Mouse (Mus musculus) layer of hippocampus, postnatal 14 days (tissue): ENCODE measurements around the gene Dpp6. TPM values are rescaled to one million over a fixed set of nuclear protein-coding genes. Genes with fewer than 3 reads are reported as not detected.

Experiments used
- DNase-seq, 2 experiments: peaks; one replicate each; pipeline ENCODE4 v3.0.0; 2021 to 2022; ENCODE audit warnings: low spot score in 2 of 2, mixed read lengths in 1 of 2
- total RNA-seq, 2 experiments: library from RNA; stranded (reverse); gene quantifications; 2 replicates each; pipeline ENCODE4 v1.2.3; 2021

Dpp6 gene
- total RNA-seq, 2 experiments from 2014 or later: 228 to 246 TPM

DNA sequence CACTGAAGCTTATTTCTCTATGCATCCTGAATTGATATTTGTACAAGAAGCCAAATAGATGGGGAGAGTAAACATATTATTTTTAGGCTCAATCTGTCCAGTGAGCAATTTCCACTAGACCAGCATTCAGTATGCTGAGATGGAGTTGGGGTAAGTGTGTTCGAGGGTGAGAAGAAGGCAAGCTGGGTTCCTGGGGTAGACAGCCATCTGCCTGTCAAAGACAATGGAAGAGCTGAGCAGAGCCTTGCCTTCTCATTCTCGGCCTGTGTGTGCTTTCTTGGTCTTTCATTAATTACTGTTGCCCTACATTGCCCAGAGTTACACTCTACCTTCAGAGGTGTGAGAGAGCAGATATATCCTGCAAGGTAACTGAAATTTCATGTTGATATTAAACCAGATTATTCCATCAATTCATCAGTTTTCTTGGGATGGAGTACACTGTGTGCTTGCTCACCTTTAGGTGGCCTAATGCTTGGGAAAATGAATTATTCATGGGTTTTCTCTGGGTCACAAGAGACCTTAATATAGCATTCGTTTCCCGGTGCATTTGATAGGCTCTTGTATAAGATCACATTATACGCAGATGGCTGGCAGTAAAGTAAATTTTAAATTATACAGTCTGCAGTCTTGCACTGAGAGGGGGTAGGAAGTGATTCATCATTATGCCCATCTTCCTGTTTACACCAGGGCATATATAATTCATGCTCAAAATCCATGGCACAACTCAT is 374.4 kb downstream of the Dpp6 start:
- DNase-seq: no peak

- DNase-seq: no peak
Measured at GRCm38 (mm10) chr5:27194157-27194556, 377.2 kb downstream of the Dpp6 start.

GRCm38 (mm10) chr5:27194975-27195374 is 378.0 kb downstream of the Dpp6 start:
- no peak for DNase-seq

GRCm38 (mm10) chr5:27200581-27201341 is 383.8 kb downstream of the Dpp6 start:
- DNase-seq: peak in 1 of 2 experiments; percentile 29

- DNase-seq: peak; percentile 59 to 72
Measured at GRCm38 (mm10) chr5:27203131-27203530, 386.1 kb downstream of the Dpp6 start.

- DNase-seq: peak in 1 of 2 experiments; percentile 45
Measured at GRCm38 (mm10) chr5:27204721-27205120, 387.7 kb downstream of the Dpp6 start.

- DNase-seq: no peak
Measured at GRCm38 (mm10) chr5:27205754-27206153, 388.8 kb downstream of the Dpp6 start.

DNA sequence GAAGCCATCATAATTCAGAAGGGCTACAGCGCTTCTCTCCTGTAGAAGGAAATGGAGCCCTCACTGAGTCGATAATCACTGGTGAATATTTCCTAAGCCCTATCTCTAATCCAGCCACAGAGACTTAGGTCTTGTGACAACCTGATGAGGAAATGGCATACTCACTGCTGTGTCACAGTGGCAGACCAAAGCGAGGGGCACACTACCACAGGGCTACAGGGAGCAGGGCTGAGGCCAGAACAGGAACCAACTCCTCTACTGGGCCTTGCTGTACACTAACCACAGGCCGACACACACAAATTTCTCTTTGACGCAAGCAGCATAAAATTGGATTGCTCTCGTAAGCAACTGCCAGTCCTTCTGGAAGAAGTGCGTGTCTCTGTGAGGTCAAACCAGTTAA is 389.2 kb downstream of the Dpp6 start:
- no peak for DNase-seq

- no peak for DNase-seq
Measured at GRCm38 (mm10) chr5:27220116-27220515, 403.1 kb downstream of the Dpp6 start.

DNA sequence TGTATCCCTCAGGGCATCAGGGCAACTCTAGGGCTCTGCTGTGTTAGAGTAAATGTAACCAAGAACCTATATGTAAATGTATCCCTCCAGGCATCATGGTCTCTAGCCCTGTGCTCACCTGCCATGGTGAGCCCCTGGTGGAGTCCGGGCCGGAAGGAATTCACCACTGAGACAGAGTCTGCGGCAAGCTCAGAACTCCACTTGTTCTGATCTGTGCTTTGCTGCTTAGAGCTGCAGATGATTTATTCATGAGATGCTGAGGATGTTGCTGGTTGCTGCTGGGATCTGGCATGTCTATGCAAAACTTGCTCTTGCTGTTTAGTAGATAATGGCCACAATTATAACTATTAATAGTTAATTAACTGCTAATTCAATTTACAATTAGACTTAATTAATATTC is 425.1 kb downstream of the Dpp6 start:
- no peak for DNase-seq

GRCm38 (mm10) chr5:27243226-27243625 is 426.2 kb downstream of the Dpp6 start:
- DNase-seq: no peak

GRCm38 (mm10) chr5:27247793-27248192 is 430.8 kb downstream of the Dpp6 start:
- no peak for DNase-seq

DNA sequence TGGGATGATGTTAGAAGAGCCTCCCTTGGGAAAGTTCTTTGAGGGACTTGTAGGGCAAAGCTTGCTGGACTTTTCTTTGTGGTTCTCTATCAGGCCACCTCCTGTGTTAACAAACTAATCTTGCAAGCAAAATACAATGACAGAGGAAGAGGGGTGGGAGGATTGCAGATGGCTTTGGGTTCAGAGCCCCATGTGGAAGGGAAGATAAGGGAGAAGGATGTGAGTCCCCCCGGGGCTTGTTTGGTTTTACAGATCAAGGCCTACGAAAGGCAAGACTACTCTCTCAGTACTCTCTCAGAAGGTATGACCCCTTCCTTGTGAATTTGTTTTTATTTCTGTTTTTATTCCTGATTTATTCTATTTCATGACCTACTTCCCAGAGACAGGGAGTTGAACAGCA is 431.7 kb downstream of the Dpp6 start:
- DNase-seq: no peak

DNA sequence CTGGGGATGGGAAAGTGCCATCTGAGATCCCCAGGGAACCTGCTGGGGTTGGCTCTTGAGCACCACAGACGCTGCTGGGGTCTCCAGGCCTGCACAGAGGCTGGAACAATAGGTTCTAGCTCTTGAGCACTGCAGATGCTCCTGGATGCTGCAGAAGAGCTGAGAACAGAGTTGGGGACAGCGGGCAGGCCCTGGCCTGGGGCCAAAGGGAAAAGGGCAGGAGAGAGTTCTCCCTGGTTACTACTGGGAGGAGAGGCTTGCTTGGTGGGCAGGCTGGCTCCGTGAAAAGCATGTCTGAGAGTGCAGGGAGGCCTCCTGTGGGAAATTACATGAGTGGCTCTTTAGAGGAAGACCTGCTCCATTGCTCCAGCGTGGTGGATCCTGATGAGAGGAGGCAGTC is 432.9 kb downstream of the Dpp6 start:
- no peak for DNase-seq

DNA sequence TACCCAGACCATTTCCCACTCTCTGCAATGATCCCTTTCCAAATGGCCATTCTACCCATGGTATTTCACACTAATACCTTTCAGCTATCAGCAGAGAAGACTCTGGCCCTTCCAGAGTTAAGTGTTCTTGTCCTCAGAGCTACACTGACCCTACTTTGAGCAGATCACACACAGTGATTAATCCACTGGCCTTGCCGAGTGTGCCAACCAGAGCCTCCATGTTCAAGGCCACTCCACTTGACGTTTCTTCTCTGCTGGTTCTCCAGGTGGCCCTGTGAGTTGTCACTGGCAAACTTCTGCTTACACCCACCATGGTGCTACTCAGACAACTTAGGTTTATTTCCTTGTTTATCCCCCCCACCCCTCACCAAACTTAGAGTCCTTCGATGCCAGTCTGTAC is 433.9 kb downstream of the Dpp6 start:
- DNase-seq: no peak

DNA sequence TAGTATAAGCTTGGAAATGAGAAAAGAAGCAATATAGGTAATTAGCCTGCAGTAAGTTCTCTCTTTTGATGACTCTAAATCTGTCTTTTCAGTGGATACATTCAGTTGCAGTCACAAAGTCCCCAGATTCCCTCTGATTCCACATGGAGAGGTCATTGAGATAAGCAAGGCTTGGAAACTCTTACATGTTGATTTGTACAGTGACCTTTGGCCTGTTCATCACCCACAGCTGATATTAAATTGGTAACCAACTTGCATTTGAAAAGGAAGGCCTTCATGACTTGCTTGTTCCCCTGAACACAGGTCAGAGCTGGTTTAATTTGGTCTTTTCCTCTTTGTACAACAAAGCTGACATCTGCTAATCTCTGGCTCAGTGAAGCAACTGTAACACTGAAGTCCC is 434.4 kb downstream of the Dpp6 start:
- DNase-seq: no peak

GRCm38 (mm10) chr5:27255247-27255646 is 438.2 kb downstream of the Dpp6 start:
- no peak for DNase-seq

DNA sequence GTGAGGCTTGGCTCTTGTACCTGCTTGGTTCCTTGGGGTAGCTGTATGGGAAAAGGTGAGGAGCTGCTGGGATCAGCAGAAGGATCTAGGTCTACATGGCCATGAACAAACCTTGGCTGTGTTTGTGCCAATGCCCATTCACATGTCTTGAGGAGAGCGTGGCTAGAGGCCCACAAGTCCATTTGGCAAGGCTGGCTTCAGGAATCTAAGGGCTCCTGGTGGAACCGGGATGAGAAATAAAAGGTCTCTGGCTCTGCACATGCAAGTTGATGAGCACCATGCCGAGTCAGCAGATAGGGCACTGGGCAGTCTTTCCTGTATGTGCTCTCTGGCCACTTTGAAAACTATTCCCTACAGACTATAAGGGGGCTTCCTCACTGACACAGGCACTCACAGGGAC is 441.6 kb downstream of the Dpp6 start:
- no peak for DNase-seq

GRCm38 (mm10) chr5:27261746-27262727 is 445.0 kb downstream of the Dpp6 start:
- DNase-seq: peak; percentile 74 to 85

- no peak for DNase-seq
Measured at GRCm38 (mm10) chr5:27262751-27263150, 445.7 kb downstream of the Dpp6 start.

DNA sequence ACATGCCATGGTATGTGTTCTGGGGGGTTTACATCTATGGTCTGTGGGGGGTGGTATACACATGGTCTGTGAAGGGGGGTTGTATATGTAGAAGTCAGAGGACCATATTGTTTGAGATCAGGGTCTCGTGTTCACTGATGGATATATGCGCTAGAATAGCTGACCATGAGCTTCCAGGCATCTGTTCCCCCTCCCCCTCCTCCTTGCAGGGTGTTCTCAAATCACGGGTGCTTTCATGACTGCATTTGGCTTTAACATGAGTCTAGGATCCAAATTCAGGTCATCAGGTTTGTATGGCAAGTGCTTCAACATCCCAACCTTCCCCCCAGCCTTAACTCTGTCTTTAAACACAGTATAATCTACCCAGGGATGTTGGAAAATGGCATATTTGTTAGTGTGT is 448.3 kb downstream of the Dpp6 start:
- DNase-seq: no peak
